Mouse (Mus musculus): Measurements from ENCODE around the gene Izumo2. TPM values are rescaled to one million over a fixed set of nuclear protein-coding genes. Genes with fewer than 3 reads are reported as not detected.

Izumo2 gene
- polyA plus RNA-seq, 1 experiment from 2014 or later: not detected

Other genes starting within 250 kb of the Izumo2 start
- gene Aspdh, start 243.4 kb upstream of the Izumo2 start, polyA plus RNA-seq (2016; fragmentation: Nextera tagmentation; extraction: Ambion mirVana): 3.4 and 5.1 TPM in 2 replicates
- gene Josd2, start 240.8 kb upstream of the Izumo2 start, polyA plus RNA-seq (2016; fragmentation: Nextera tagmentation; extraction: Ambion mirVana): 56.2 and 58.1 TPM in 2 replicates
- 132 and 136 TPM in 2 replicates for gene Emc10, start 212.2 kb upstream of the Izumo2 start, polyA plus RNA-seq (2016; fragmentation: Nextera tagmentation; extraction: Ambion mirVana)
- gene Fam71e1, start 212.2 kb upstream of the Izumo2 start, polyA plus RNA-seq (2016; fragmentation: Nextera tagmentation; extraction: Ambion mirVana): 32.4 and 35.1 TPM in 2 replicates
- gene Mybpc2, start 184.1 kb upstream of the Izumo2 start, polyA plus RNA-seq (2016; fragmentation: Nextera tagmentation; extraction: Ambion mirVana): 0.16 and 0.22 TPM in 2 replicates
- gene Spib, start 176.7 kb upstream of the Izumo2 start, polyA plus RNA-seq (2016; fragmentation: Nextera tagmentation; extraction: Ambion mirVana): not detected in 2 replicates
- gene Pold1, start 159.9 kb upstream of the Izumo2 start, polyA plus RNA-seq (2016; fragmentation: Nextera tagmentation; extraction: Ambion mirVana): 94.1 and 96.0 TPM in 2 replicates
- gene Nr1h2, start 154.8 kb upstream of the Izumo2 start, polyA plus RNA-seq (2016; fragmentation: Nextera tagmentation; extraction: Ambion mirVana): 78.2 and 80.3 TPM in 2 replicates
- gene Napsa, start 136.4 kb upstream of the Izumo2 start, polyA plus RNA-seq (2016; fragmentation: Nextera tagmentation; extraction: Ambion mirVana): 0.45 and 0.60 TPM in 2 replicates
- gene Kcnc3, start 118.1 kb upstream of the Izumo2 start, polyA plus RNA-seq (2016; fragmentation: Nextera tagmentation; extraction: Ambion mirVana): 2.3 and 2.6 TPM in 2 replicates
- 1.9 and 2.3 TPM in 2 replicates for gene Myh14, start 37.9 kb upstream of the Izumo2 start, polyA plus RNA-seq (2016; fragmentation: Nextera tagmentation; extraction: Ambion mirVana)
- gene Vrk3, start 39.7 kb downstream of the Izumo2 start, polyA plus RNA-seq (2016; fragmentation: Nextera tagmentation; extraction: Ambion mirVana): 38.4 and 43.7 TPM in 2 replicates
- gene Zfp473, start 42.3 kb downstream of the Izumo2 start, polyA plus RNA-seq (2016; fragmentation: Nextera tagmentation; extraction: Ambion mirVana): 2.9 and 3.5 TPM in 2 replicates
- 84.9 and 93.4 TPM in 2 replicates for gene Nup62, start 107.3 kb downstream of the Izumo2 start, polyA plus RNA-seq (2016; fragmentation: Nextera tagmentation; extraction: Ambion mirVana)
- gene Il4i1, start 107.6 kb downstream of the Izumo2 start, polyA plus RNA-seq (2016; fragmentation: Nextera tagmentation; extraction: Ambion mirVana): 1.4 TPM in 2 replicates
- gene Atf5, start 107.9 kb downstream of the Izumo2 start, polyA plus RNA-seq (2016; fragmentation: Nextera tagmentation; extraction: Ambion mirVana): 5.6 and 6.3 TPM in 2 replicates
- 92.0 and 99.2 TPM in 2 replicates for gene Akt1s1, start 140.2 kb downstream of the Izumo2 start, polyA plus RNA-seq (2016; fragmentation: Nextera tagmentation; extraction: Ambion mirVana)
- gene Tbc1d17, start 140.3 kb downstream of the Izumo2 start, polyA plus RNA-seq (2016; fragmentation: Nextera tagmentation; extraction: Ambion mirVana): 97.5 and 101 TPM in 2 replicates
- gene Pnkp, start 148.4 kb downstream of the Izumo2 start, polyA plus RNA-seq (2016; fragmentation: Nextera tagmentation; extraction: Ambion mirVana): 36.4 and 44.0 TPM in 2 replicates
- 605 and 652 TPM in 2 replicates for gene Ptov1, start 161.0 kb downstream of the Izumo2 start, polyA plus RNA-seq (2016; fragmentation: Nextera tagmentation; extraction: Ambion mirVana)
- 177 and 180 TPM in 2 replicates for gene Med25, start 184.0 kb downstream of the Izumo2 start, polyA plus RNA-seq (2016; fragmentation: Nextera tagmentation; extraction: Ambion mirVana)
- 25.8 and 29.7 TPM in 2 replicates for gene Fuz, start 187.3 kb downstream of the Izumo2 start, polyA plus RNA-seq (2016; fragmentation: Nextera tagmentation; extraction: Ambion mirVana)
- gene Ap2a1, start 220.8 kb downstream of the Izumo2 start, polyA plus RNA-seq (2016; fragmentation: Nextera tagmentation; extraction: Ambion mirVana): 91.0 and 92.9 TPM in 2 replicates
- 0.20 TPM in 1 of 2 replicates, not detected in the other for gene Tsks, start 234.5 kb downstream of the Izumo2 start, polyA plus RNA-seq (2016; fragmentation: Nextera tagmentation; extraction: Ambion mirVana)

All from midbrain, embryonic 12.5 days (tissue).